Mouse (Mus musculus) central nervous system, embryonic 11.5 days (tissue): ENCODE measurements around the gene Cfap45. TPM values are rescaled to one million over a fixed set of nuclear protein-coding genes. Genes with fewer than 3 reads are reported as not detected.

Experiments used
- polyA plus RNA-seq: library from polyadenylated mRNA; depleted of rRNA; stranded (reverse); fragments of >200 nt; gene quantifications from 2 replicates; pipeline ENCODE4 v1.2.3, GENCODE M21; 2012; rRNA removed

Cfap45 gene
- polyA plus RNA-seq: 1.7 and 2.2 TPM in 2 replicates

DNA sequence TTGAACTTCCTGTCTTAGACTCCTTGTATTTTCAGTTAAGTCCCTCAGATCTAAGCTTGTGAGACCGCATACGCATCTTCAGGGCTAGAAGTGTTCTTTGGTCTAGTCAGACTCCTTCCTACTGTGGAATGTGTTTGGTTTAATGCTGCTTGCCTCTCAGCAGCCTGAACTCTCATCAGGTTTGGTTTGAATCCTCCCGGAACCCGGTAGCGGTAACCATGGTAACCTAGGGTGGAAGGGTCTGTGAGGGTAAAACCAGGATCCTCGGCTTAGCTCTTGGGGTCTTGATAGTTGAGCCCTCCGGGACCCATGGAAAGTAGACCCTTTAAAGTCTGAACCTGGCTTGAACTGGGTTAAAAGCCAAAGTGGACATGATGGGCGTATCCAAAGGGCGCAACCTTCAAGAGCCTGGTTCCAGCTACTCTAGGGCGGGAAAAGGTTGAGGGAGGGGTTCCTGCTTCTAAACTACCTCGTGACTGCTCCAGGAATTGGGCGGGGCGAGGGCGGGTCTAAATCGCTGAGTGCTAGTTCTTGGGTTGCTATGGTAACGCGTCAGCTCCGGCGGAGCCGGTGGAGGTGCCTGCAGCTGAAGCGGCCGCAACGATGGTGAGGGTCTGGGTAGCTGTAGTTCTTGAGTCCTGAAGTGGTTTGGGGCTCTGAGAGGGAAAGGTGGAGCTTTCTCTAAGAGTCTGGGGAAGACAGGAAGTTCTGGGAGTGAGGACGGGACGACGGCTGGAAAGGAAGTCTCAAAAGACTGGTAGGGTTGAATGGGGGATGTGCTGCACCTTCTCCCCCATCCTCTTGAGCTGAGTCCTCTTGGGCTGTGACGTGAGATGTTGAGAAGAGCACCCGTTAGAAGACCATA, at the start of gene Cfap45:
TSS of gene Cfap45 (plus strand) at position 226 of the 865 bp plus-strand sequence.

GRCm38 (mm10) chr1:172475054-172475741, 45.4 kb upstream of the Cfap45 start, which contains the start of gene Slamf9:
Gene Slamf9, plus strand, starts transcription at chr1:172475358.

GRCm38 (mm10) chr1:172481540-172482280, 38.9 kb upstream of the Cfap45 start, which contains the start of gene Igsf9:
Gene Igsf9, plus strand, starts transcription at chr1:172481788.

DNA sequence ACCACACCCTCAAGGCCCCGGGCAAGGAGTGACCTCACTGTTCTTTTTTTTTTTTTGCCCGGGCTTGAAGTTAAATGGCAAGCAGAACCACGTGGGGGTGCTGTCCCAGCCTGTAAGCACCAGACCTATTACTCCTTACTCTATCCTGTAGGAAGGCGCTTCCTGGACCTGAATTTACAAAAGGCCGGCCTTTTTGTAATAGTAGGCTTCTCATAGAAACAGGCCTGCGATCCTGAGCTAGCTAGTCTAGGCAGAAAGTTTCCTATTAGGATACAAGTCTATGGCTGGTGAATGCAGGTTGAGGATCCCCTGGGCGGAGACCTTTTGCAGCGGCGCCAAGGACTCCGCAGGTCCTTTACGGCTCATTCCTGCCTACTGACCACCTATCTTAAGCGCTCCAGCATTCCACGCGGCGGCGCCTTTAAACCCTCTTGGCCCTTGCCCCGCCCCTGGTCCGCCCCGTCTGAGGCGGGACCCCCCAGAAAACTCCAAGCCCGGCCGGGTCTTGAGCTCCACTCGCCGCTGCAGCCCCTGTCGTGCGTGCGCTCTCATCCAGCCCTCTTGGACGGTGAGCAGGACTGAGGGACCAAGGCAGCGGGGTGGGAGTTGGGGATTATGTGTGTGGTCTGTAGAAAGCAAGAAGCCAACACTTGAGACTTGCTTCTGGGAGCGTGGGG, 20.7 kb upstream of the Cfap45 start, which contains the start of gene Tagln2:
TSS of gene Tagln2 (plus strand) at position 283 of the 677 bp plus-strand sequence.

DNA sequence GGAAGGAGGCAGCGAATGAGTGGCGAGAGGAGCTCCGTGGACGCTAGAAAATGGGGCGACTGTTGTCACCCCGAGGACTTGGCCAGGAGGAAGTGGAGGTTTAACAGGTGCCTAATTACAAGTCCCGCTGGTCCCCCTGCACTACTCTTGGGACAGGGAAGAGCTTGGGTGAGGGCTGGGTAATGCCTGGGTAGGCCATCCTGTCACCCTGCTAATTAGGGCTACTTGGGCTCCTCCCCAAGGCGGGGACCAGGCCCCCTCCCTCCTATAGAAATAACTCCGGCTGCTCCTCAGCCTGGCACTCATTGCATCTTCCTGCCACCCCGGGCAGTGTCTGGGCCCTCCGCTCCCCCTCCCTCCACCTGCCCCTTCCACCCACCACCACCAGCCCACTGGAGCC, 35.0 kb downstream of the Cfap45 start, which contains the start of gene Vsig8:
TSS of gene Vsig8 (plus strand) at position 301 of the 400 bp plus-strand sequence.

GRCm38 (mm10) chr1:172590385-172590784, 69.8 kb downstream of the Cfap45 start, which contains the start of gene Slamf8:
Gene Slamf8, minus strand, starts transcription at chr1:172590568.

Other genes starting within 250 kb of the Cfap45 start
- 11.4 and 13.3 TPM in 2 replicates for gene Atp1a2, start 222.7 kb upstream of the Cfap45 start, polyA plus RNA-seq
- gene Kcnj9, start 191.5 kb upstream of the Cfap45 start, polyA plus RNA-seq: 1.3 and 2.1 TPM in 2 replicates
- 1.2 TPM in 2 replicates for gene Kcnj10, start 179.6 kb upstream of the Cfap45 start, polyA plus RNA-seq
- gene Pigm, start 144.3 kb upstream of the Cfap45 start, polyA plus RNA-seq: 10.0 and 17.0 TPM in 2 replicates
- 0.20 and 0.26 TPM in 2 replicates for gene Slamf9, start 45.4 kb upstream of the Cfap45 start, polyA plus RNA-seq
- 111 and 126 TPM in 2 replicates for gene Igsf9, start 39.0 kb upstream of the Cfap45 start, polyA plus RNA-seq
- gene Tagln2, start 20.8 kb upstream of the Cfap45 start, polyA plus RNA-seq: 28.5 and 53.8 TPM in 2 replicates
- 0.04 and 0.07 TPM in 2 replicates for gene Vsig8, start 35.1 kb downstream of the Cfap45 start, polyA plus RNA-seq
- gene Slamf8, start 69.8 kb downstream of the Cfap45 start, polyA plus RNA-seq: 0.02 and 0.06 TPM in 2 replicates
- gene Fcrl6, start 81.8 kb downstream of the Cfap45 start, polyA plus RNA-seq: 0.36 TPM in 1 of 2 replicates, not detected in the other
- 6.8 and 10.0 TPM in 2 replicates for gene Dusp23, start 112.2 kb downstream of the Cfap45 start, polyA plus RNA-seq
- 0.12 and 0.35 TPM in 2 replicates for gene Crp, start 177.3 kb downstream of the Cfap45 start, polyA plus RNA-seq